Mouse (Mus musculus) liver, embryonic 14.5 days (tissue): Measurements from ENCODE around the gene Mapk3. TPM values are rescaled to one million over a fixed set of nuclear protein-coding genes. Genes with fewer than 3 reads are reported as not detected.
"Not testable (repeated sequence)": the region's sequence is repeated elsewhere in the genome, so short reads cannot be mapped to it uniquely, and the experiment has no call there.

Experiments used
- ATAC-seq: fragments of 200-750 bp; cut with Nextera tagmentation; 2 replicates; pipeline ENCODE4 v1.8.0; 2017; ENCODE audit warnings: moderate number of reproducible peaks, mild to moderate bottlenecking, moderate library complexity; ENCODE audit not compliant: insufficient read depth
- DNase-seq, 3 experiments: peaks; one replicate each; pipeline ENCODE4 v3.0.0-alpha.2; 2012 to 2013; ENCODE audit warnings: low read depth in 3 of 3, low spot score in 3 of 3
- H3K27ac ChIP-seq: fragments of 300-500 bp; sonication (generic); 2 replicates; pipeline ENCODE4 v1.5.1; 2014; ENCODE audit warnings: moderate library complexity, mild to moderate bottlenecking, control low read depth, inconsistent platforms
- H3K27me3 ChIP-seq: fragments of 300-500 bp; sonication (generic); 2 replicates; pipeline ENCODE4 v1.6.1; 2014; ENCODE audit warnings: mild to moderate bottlenecking, low read length, moderate library complexity; ENCODE audit not compliant: control insufficient read depth, insufficient read depth
- H3K36me3 ChIP-seq: fragments of 300-500 bp; sonication (generic); replicated peaks from 2 replicates; pipeline ENCODE4 v1.6.1; 2014; ENCODE audit warnings: low read depth; ENCODE audit not compliant: control insufficient read depth, insufficient read depth
- H3K4me1 ChIP-seq, 2 experiments: fragments of 200-500 bp in 1 of 2; fragments of 300-500 bp in 1 of 2; sonication (generic) in 1 of 2; replicated peaks; 2 replicates each; pipeline ENCODE4 v1.6.1; 2012 to 2014; ENCODE audit warnings: antibody characterized with exemption in 1 of 2, inconsistent platforms in 1 of 2, low read length in 1 of 2; ENCODE audit not compliant: control insufficient read depth in 2 of 2, insufficient read depth in 2 of 2
- H3K4me2 ChIP-seq: fragments of 300-500 bp; sonication (generic); 2 replicates; pipeline ENCODE4 v1.6.1; 2014; ENCODE audit warnings: low read depth, mild to moderate bottlenecking, control low read depth, moderate library complexity
- H3K4me3 ChIP-seq, 2 experiments: fragments of 200-500 bp in 1 of 2; fragments of 300-500 bp in 1 of 2; sonication (generic) in 1 of 2; 2 replicates each; pipeline ENCODE4 v1.5.1; 2012 to 2014; ENCODE audit warnings: low read depth in 2 of 2, low read length in 2 of 2, mild to moderate bottlenecking in 2 of 2, control low read depth in 1 of 2, inconsistent platforms in 1 of 2, moderate library complexity in 1 of 2; ENCODE audit not compliant: insufficient read depth in 1 of 2
- H3K9ac ChIP-seq: fragments of 300-500 bp; sonication (generic); replicated peaks from 2 replicates; pipeline ENCODE4 v1.6.1; 2014; ENCODE audit warnings: mild to moderate bottlenecking, control low read depth, moderate library complexity
- H3K9me3 ChIP-seq: fragments of 300-500 bp; sonication (generic); 2 replicates; pipeline ENCODE4 v1.6.1; 2016; ENCODE audit warnings: low read length, mixed read lengths; ENCODE audit not compliant: control insufficient read depth
- CTCF ChIP-seq: IDR thresholded peaks from 2 replicates; pipeline ENCODE4 v1.5.1; 2016; ENCODE audit warnings: antibody characterized with exemption, low read depth, control low read depth
- EP300 ChIP-seq: IDR thresholded peaks from 2 replicates; pipeline ENCODE4 v1.6.1; 2016; ENCODE audit warnings: antibody characterized with exemption, low read depth
- WGBS: fragments of 180-500 bp; shearing (Covaris S2); extraction: QIAGEN DNeasy Blood & Tissue Kit; methylation state at CpG from one replicate; pipeline ENCODE4 v1.1.7; 2014; ENCODE audit not compliant: insufficient replicate concordance; 5-methylcytosine and 5-hydroxymethylcytosine counted together
- polyA plus RNA-seq, 2 experiments: library from polyadenylated mRNA; depleted of rRNA in 1 of 2; stranded (reverse) in 1 of 2; unstranded in 1 of 2; fragments of >200 nt; fragmentation: Nextera tagmentation in 1 of 2; extraction: Ambion mirVana in 1 of 2; gene quantifications; 2 replicates each; pipeline versions ENCODE4 v1.2.1 to v1.2.3; 2012 to 2014

Gene Mapk3
- polyA plus RNA-seq, 2 experiments: 14.4 to 35.9 TPM

DNA sequence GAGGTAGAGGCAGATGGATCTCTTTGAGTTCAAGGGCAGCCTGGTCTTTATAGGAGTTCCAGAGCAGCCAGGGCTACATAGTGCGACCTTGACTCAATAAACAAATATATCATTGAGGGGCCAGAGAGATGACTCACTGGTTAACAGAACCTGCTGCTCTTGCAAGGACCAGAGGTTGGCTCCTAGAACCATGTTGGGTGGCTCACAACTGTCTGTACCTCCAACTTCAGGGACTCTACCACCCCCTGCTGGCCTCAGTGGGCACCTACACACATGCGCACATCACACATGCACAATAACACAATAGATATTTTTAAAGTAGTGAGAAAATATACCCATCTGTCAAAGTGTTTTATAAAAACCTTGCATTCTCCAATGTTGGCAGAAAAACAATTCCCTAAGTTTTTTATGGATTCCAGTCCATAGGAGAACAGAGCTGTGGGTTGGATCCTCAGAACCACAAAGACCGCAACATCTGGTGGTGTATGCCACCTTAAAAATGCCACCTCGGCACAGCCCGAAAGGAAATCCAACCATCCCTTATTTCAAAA, 40.5 kb upstream of the Mapk3 start:
- 78% methylated on average over 5 of the region's 5 CpGs for WGBS
- no peaks in the 10 kb centered on the region for H3K36me3 ChIP-seq
- H3K27me3 ChIP-seq: no peaks in the 10 kb centered on the region
- H3K27ac ChIP-seq: no peak overlapping the region
- DNase-seq: no peak
- no peak overlapping the region for H3K4me2 ChIP-seq
- no peak overlapping the region for H3K9ac ChIP-seq
- no peaks in the 10 kb centered on the region for H3K9me3 ChIP-seq
- no peak for ATAC-seq
- H3K4me3 ChIP-seq: no peak overlapping the region
- TF ChIP-seq CTCF: peak; percentile 66
- no peak for TF ChIP-seq EP300
- no peaks in the 10 kb centered on the region for H3K4me1 ChIP-seq

DNA sequence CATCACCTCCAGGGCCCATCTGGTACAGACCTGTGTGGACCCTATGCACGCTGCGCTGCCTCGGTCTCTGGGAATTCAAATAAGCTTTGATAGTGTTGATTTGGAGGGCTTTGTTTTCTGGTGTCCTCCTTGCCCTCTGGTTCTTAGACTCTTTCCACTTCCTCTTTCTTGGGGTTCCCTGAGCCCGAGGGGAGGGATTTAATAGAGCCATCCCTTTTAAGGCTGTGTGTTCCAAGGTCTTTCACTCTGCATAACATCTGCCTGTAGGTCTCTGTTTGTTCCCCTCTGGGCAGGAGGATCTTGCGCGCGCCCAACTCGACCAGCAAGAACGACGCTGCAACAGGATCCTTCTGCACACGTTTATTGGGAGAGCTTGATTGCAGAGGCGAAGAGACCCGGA, 37.8 kb upstream of the Mapk3 start:
- 67% methylated on average over 13 of the region's 13 CpGs for WGBS
- Histone ChIP-seq H3K9ac (no peak overlapping the region), H3K9me3 (no peaks in the 10 kb centered on the region), H3K4me3 (no peak overlapping the region), H3K27ac (no peak overlapping the region), H3K27me3 (no peaks in the 10 kb centered on the region), H3K4me2 (no peak overlapping the region), H3K36me3 (no peaks in the 10 kb centered on the region), H3K4me1 (no peaks in the 10 kb centered on the region)
- no peak for TF ChIP-seq CTCF
- TF ChIP-seq EP300: no peak
- ATAC-seq (no peak), DNase-seq (no peak)

DNA sequence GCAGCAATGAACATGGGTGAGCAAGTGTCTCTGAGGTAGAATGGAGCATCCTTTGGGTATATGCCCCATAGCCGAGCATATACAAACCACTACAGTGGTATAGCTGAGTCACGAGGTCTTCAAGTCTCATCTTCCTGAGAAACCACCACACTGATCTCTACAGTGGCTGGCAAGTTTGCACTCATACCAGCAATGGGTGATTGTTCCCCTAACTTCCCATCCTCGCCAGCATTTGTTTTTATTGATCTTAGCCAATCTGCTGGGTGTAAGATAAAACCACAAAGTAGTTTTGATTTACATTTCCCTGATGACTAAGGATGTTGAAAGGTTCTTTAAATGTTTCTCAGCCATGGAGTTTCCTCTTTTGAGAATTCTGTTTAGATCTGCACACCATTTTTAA, 34.3 kb upstream of the Mapk3 start:
- Histone ChIP-seq H3K36me3 (no peaks in the 10 kb centered on the region), H3K4me2 (no peak overlapping the region), H3K27ac (no peak overlapping the region), H3K9ac (no peak overlapping the region), H3K9me3 (no peaks in the 10 kb centered on the region), H3K27me3 (no peaks in the 10 kb centered on the region), H3K4me1 (no peaks in the 10 kb centered on the region), H3K4me3 (no peak overlapping the region)
- TF ChIP-seq EP300: no peak
- no peak for TF ChIP-seq CTCF
- 22% methylated on average over 3 of the region's 3 CpGs for WGBS
- DNase-seq (no peak), ATAC-seq (no peak)

DNA sequence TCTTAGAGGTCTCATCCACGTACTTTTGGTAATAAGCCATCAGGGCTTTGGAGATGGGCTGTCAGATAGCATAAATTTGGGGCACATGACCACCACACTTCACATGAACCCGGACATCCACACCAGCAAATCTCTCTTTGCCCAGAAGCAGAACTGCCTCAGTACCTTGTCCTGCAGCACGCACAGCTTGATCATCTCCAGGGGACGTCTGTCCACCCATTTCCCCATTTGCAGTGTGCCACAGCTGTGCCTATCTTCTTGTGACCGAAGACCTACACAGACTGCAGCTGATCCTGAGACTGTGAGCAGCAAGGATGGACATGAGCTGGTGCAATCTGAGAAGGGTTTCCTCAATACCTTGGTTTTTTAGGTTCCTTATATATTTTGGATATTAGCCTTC, 33.7 kb upstream of the Mapk3 start:
- Histone ChIP-seq H3K9ac (no peak overlapping the region), H3K4me3 (no peak overlapping the region), H3K4me2 (no peak overlapping the region), H3K9me3 (no peaks in the 10 kb centered on the region), H3K27me3 (no peaks in the 10 kb centered on the region), H3K36me3 (no peaks in the 10 kb centered on the region), H3K4me1 (peaks cover 0 to 2% of the 10 kb centered on the region in 2 experiments; a peak in 1 of 4 replicates), H3K27ac (no peak overlapping the region)
- TF ChIP-seq CTCF (no peak), EP300 (no peak)
- 33% methylated on average over 5 of the region's 5 CpGs for WGBS
- ATAC-seq (no peak), DNase-seq (no peak)

DNA sequence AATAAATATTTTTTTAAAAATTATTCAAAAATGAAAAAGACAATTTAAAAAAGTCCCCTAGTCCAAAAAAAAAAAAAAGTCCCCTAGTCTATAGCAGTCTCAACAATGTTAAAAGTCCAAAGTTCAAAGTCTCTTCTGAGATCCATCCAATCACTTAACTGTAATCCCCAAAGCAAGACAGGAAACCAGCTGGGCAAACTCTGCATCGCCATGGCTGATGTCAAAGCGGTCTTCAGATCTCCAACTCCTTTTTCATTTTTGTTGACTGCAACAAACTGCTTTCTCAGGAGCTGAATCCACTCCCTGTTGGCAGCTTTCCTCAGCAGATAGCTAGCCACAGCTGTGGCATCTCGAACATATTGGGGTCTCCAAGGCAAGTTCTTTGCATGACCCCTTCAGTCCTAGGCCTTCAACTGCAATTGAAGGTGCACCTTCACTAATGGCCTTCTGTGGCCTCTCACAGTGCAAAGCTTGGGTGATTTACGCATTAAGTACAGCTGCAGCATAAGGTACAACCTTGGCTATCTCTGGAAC, 29.1 kb upstream of the Mapk3 start:
- not testable (repeated sequence) for ATAC-seq

More for the DNA sequence above, 29.1 kb upstream of the Mapk3 start:
- not testable (repeated sequence) for DNase-seq, H3K36me3 ChIP-seq, H3K4me1 ChIP-seq, H3K4me3 ChIP-seq, H3K9ac ChIP-seq, H3K27ac ChIP-seq, H3K27me3 ChIP-seq, H3K4me2 ChIP-seq, H3K9me3 ChIP-seq
- 49% methylated on average over 4 of the region's 4 CpGs for WGBS
